Mouse (Mus musculus): Measurements from ENCODE around the gene Gckr. TPM values are rescaled to one million over a fixed set of nuclear protein-coding genes. Genes with fewer than 3 reads are reported as not detected.
A peak's percentile ranks its signal among the peaks of the same experiment; 100 is the strongest.
"Not testable (repeated sequence)": the region's sequence is repeated elsewhere in the genome, so short reads cannot be mapped to it uniquely, and the experiment has no call there.

Gene Gckr
- total RNA-seq, 1 experiment from 2014 or later = not detected

- ATAC-seq (replicated peaks; ENCODE audit: insufficient number of reproducible peaks, low FRiP score, low TSS enrichment, poor library complexity, severe bottlenecking) = peak; percentile 95
These were observed 6.5 kb upstream of the Gckr start, which contains the start of gene Ift172 for GRCm38 (mm10) chr5:31290521-31291360. Ift172 (minus strand) TSS chr5:31291116.

GRCm38 (mm10) chr5:31291361-31291688 is 5.9 kb upstream of the Gckr start:
- ATAC-seq (replicated peaks; ENCODE audit: insufficient number of reproducible peaks, low FRiP score, low TSS enrichment, poor library complexity, severe bottlenecking) = no peak

GRCm38 (mm10) chr5:31294964-31295605 is 2.2 kb upstream of the Gckr start:
- no peak for ATAC-seq (replicated peaks; ENCODE audit: insufficient number of reproducible peaks, low FRiP score, low TSS enrichment, poor library complexity, severe bottlenecking)

GRCm38 (mm10) chr5:31295606-31296141 is 1.6 kb upstream of the Gckr start, which contains the start of gene Fndc4:
Fndc4 (minus strand) TSS chr5:31296080.
- no peak for ATAC-seq (replicated peaks; ENCODE audit: insufficient number of reproducible peaks, low FRiP score, low TSS enrichment, poor library complexity, severe bottlenecking)

- ATAC-seq (replicated peaks; ENCODE audit: insufficient number of reproducible peaks, low FRiP score, low TSS enrichment, poor library complexity, severe bottlenecking) = no peak
These were observed 738 bp downstream of the Gckr start for GRCm38 (mm10) chr5:31297981-31298380.

- no peak for ATAC-seq (replicated peaks; ENCODE audit: insufficient number of reproducible peaks, low FRiP score, low TSS enrichment, poor library complexity, severe bottlenecking)
These were observed 1.2 kb downstream of the Gckr start for GRCm38 (mm10) chr5:31298486-31298885.

- ATAC-seq (replicated peaks; ENCODE audit: insufficient number of reproducible peaks, low FRiP score, low TSS enrichment, poor library complexity, severe bottlenecking) = no peak
These were observed 4.6 kb downstream of the Gckr start for GRCm38 (mm10) chr5:31301866-31302265.

- ATAC-seq (replicated peaks; ENCODE audit: insufficient number of reproducible peaks, low FRiP score, low TSS enrichment, poor library complexity, severe bottlenecking) = no peak
These were observed 5.8 kb downstream of the Gckr start for GRCm38 (mm10) chr5:31303093-31303492.

GRCm38 (mm10) chr5:31312806-31313205 is 15.6 kb downstream of the Gckr start:
- no peak for ATAC-seq (replicated peaks; ENCODE audit: insufficient number of reproducible peaks, low FRiP score, low TSS enrichment, poor library complexity, severe bottlenecking)

- no peak for ATAC-seq (replicated peaks; ENCODE audit: insufficient number of reproducible peaks, low FRiP score, low TSS enrichment, poor library complexity, severe bottlenecking)
These were observed 25.5 kb downstream of the Gckr start for GRCm38 (mm10) chr5:31322776-31323175.

GRCm38 (mm10) chr5:31324085-31324484 is 26.8 kb downstream of the Gckr start:
- ATAC-seq (replicated peaks; ENCODE audit: insufficient number of reproducible peaks, low FRiP score, low TSS enrichment, poor library complexity, severe bottlenecking) = no peak

GRCm38 (mm10) chr5:31326850-31327249 is 29.6 kb downstream of the Gckr start:
- ATAC-seq (replicated peaks; ENCODE audit: insufficient number of reproducible peaks, low FRiP score, low TSS enrichment, poor library complexity, severe bottlenecking) = no peak

- ATAC-seq (replicated peaks; ENCODE audit: insufficient number of reproducible peaks, low FRiP score, low TSS enrichment, poor library complexity, severe bottlenecking) = no peak
These were observed 31.0 kb downstream of the Gckr start for GRCm38 (mm10) chr5:31328255-31328654.

- not testable (repeated sequence) for ATAC-seq (replicated peaks; ENCODE audit: insufficient number of reproducible peaks, low FRiP score, low TSS enrichment, poor library complexity, severe bottlenecking)
These were observed 60.3 kb downstream of the Gckr start for GRCm38 (mm10) chr5:31357586-31357985.

- ATAC-seq (replicated peaks; ENCODE audit: insufficient number of reproducible peaks, low FRiP score, low TSS enrichment, poor library complexity, severe bottlenecking) = no peak
These were observed 63.7 kb downstream of the Gckr start for GRCm38 (mm10) chr5:31360955-31361354.

Other genes with a start within 250 kb of the Gckr start
- gene Atraid, start 249.1 kb upstream of the Gckr start, total RNA-seq (2017) = 44.7 to 61.4 TPM (median 49.9 TPM) in 3 replicates
- gene Slc5a6, start 248.5 kb upstream of the Gckr start, total RNA-seq (2017) = 0.38 to 3.7 TPM (median 3.0 TPM) in 3 replicates
- gene Cad, start 242.7 kb upstream of the Gckr start, total RNA-seq (2017) = 4.8 to 18.4 TPM (median 9.6 TPM) in 3 replicates
- not detected in 3 replicates for gene Dnajc5g, start 191.2 kb upstream of the Gckr start, total RNA-seq (2017)
- gene Slc30a3, start 189.2 kb upstream of the Gckr start, total RNA-seq (2017) = not detected in 3 replicates
- gene Trim54, start 180.7 kb upstream of the Gckr start, total RNA-seq (2017) = not detected in 3 replicates
- not detected in 3 replicates for gene Ucn, start 158.6 kb upstream of the Gckr start, total RNA-seq (2017)
- 22.5 to 37.8 TPM (median 35.8 TPM) in 3 replicates for gene Mpv17, start 143.2 kb upstream of the Gckr start, total RNA-seq (2017)
- gene Gm29609, start 117.5 kb upstream of the Gckr start, total RNA-seq (2017) = 1.4 to 2.5 TPM (median 2.2 TPM) in 3 replicates
- 42.4 to 80.2 TPM (median 50.2 TPM) in 3 replicates for gene Gtf3c2, start 117.3 kb upstream of the Gckr start, total RNA-seq (2017)
- 59.3 to 91.8 TPM (median 80.9 TPM) in 3 replicates for gene Snx17, start 104.2 kb upstream of the Gckr start, total RNA-seq (2017)
- gene Eif2b4, start 104.0 kb upstream of the Gckr start, total RNA-seq (2017) = 12.1 to 24.5 TPM (median 22.7 TPM) in 3 replicates
- 13.8 to 18.5 TPM (median 16.0 TPM) in 3 replicates for gene Zfp513, start 95.1 kb upstream of the Gckr start, total RNA-seq (2017)
- 124 to 184 TPM (median 154 TPM) in 3 replicates for gene Ppm1g, start 76.8 kb upstream of the Gckr start, total RNA-seq (2017)
- gene Nrbp1, start 56.6 kb upstream of the Gckr start, total RNA-seq (2017) = 322 to 390 TPM (median 323 TPM) in 3 replicates
- not detected in 3 replicates for gene Gm9970, start 56.2 kb upstream of the Gckr start, total RNA-seq (2017)
- gene Krtcap3, start 45.8 kb upstream of the Gckr start, total RNA-seq (2017) = 2.5 to 14.9 TPM (median 12.9 TPM) in 3 replicates
- gene Ift172, start 6.3 kb upstream of the Gckr start, total RNA-seq (2017) = 18.6 to 39.4 TPM (median 21.2 TPM) in 3 replicates
- 2.0 to 10.6 TPM (median 2.2 TPM) in 3 replicates for gene Fndc4, start 1.4 kb upstream of the Gckr start, total RNA-seq (2017)
- gene Zfp512, start 155.0 kb downstream of the Gckr start, total RNA-seq (2017) = 50.8 to 94.5 TPM (median 53.9 TPM) in 3 replicates
- gene 4930548H24Rik, start 188.3 kb downstream of the Gckr start, total RNA-seq (2017) = 0.64 to 1.8 TPM (median 0.87 TPM) in 3 replicates
- 15.1 to 24.0 TPM (median 21.2 TPM) in 3 replicates for gene Gpn1, start 197.3 kb downstream of the Gckr start, total RNA-seq (2017)
- gene Slc4a1ap, start 229.6 kb downstream of the Gckr start, total RNA-seq (2017) = 68.9 to 82.2 TPM (median 69.9 TPM) in 3 replicates
- 18.5 to 33.7 TPM (median 23.3 TPM) in 3 replicates for gene Supt7l, start 230.4 kb downstream of the Gckr start, total RNA-seq (2017)

Data from monocyte, adult 5-6 weeks (primary cell).